Mouse (Mus musculus) spleen, adult 2 months (tissue): ENCODE measurements around the gene E030018B13Rik. TPM values are rescaled to one million over a fixed set of nuclear protein-coding genes. Genes with fewer than 3 reads are reported as not detected.
A peak's percentile ranks its signal among the peaks of the same experiment; 100 is the strongest.

Experiments
- DNase-seq, 2 experiments: peaks; one replicate each; pipeline versions ENCODE4 v3.0.0 to v3.0.0-alpha.2; 2012 to 2021; ENCODE audit warnings: low spot score in 2 of 2, low read depth in 1 of 2
- H3K27ac ChIP-seq: fragments of 200-500 bp; 2 replicates; pipeline ENCODE4 v1.5.1; 2012; ENCODE audit warnings: low read length, inconsistent platforms; ENCODE audit not compliant: insufficient read depth
- H3K27me3 ChIP-seq: fragments of 200-500 bp; 2 replicates; pipeline ENCODE4 v1.6.1; 2012; ENCODE audit warnings: mild to moderate bottlenecking, moderate library complexity, low read length, inconsistent platforms; ENCODE audit not compliant: control insufficient read depth, insufficient read depth
- H3K36me3 ChIP-seq: fragments of 200-500 bp; 2 replicates; pipeline ENCODE4 v1.6.1; 2012; ENCODE audit warnings: mild to moderate bottlenecking, low read length, inconsistent platforms; ENCODE audit not compliant: control insufficient read depth, insufficient read depth
- H3K4me1 ChIP-seq: fragments of 200-500 bp; 2 replicates; pipeline ENCODE4 v1.6.1; 2011; ENCODE audit warnings: inconsistent platforms; ENCODE audit not compliant: control insufficient read depth, insufficient read depth, insufficient read length
- H3K4me3 ChIP-seq: fragments of 200-500 bp; 2 replicates; pipeline ENCODE4 v1.5.1; 2011; ENCODE audit warnings: mild to moderate bottlenecking, inconsistent platforms; ENCODE audit not compliant: insufficient read depth, insufficient read length; ENCODE audit errors: extremely low read depth
- CTCF ChIP-seq: fragments of 200-500 bp; IDR thresholded peaks from 2 replicates; pipeline ENCODE4 v1.5.1; 2011; ENCODE audit warnings: mild to moderate bottlenecking, inconsistent platforms; ENCODE audit not compliant: insufficient read depth, insufficient read length, insufficient replicate concordance; ENCODE audit errors: extremely low read depth
- POLR2A ChIP-seq: fragments of 200-500 bp; IDR thresholded peaks from 2 replicates; pipeline ENCODE4 v1.6.1; 2011; ENCODE audit warnings: low read depth, low read length, inconsistent platforms
- WGBS: fragments of 180-500 bp; shearing (Covaris S2); methylation state at CpG from one replicate; pipeline ENCODE4 v1.1.7; 2018; 5-methylcytosine and 5-hydroxymethylcytosine counted together
- polyA plus RNA-seq: library from polyadenylated mRNA; depleted of rRNA; stranded (reverse); fragments of >200 nt; gene quantifications from 2 replicates; pipeline ENCODE4 v1.2.3, GENCODE M21; 2012

E030018B13Rik gene
- polyA plus RNA-seq, 1 experiment = not detected

GRCm38 (mm10) chr7:63913724-63914692 is 2.6 kb upstream of the E030018B13Rik start:
- DNase-seq = no peak
- H3K4me3 ChIP-seq = no peak overlapping the region
- H3K27ac ChIP-seq = peak overlapping the region; percentile 60
- no peak for TF ChIP-seq CTCF
- no peak for TF ChIP-seq POLR2A
- H3K36me3 ChIP-seq = no peaks in the 10 kb centered on the region
- H3K27me3 ChIP-seq = no peaks in the 10 kb centered on the region
- WGBS = 53% methylated on average over 10 of the region's 10 CpGs
- peaks cover 64% of the 10 kb centered on the region; the same call in 1 of the 2 replicates for H3K4me1 ChIP-seq

- Histone ChIP-seq H3K4me1 (peaks cover 73% of the 10 kb centered on the region), H3K27ac (peak overlapping the region; percentile 60), H3K4me3 (no peak overlapping the region), H3K36me3 (no peaks in the 10 kb centered on the region), H3K27me3 (no peaks in the 10 kb centered on the region)
- TF ChIP-seq CTCF (no peak), POLR2A (no peak)
- WGBS = 96% methylated on average over 2 of the region's 2 CpGs
- DNase-seq = no peak
Measured at GRCm38 (mm10) chr7:63914891-63915290, 1.8 kb upstream of the E030018B13Rik start.

- Histone ChIP-seq H3K36me3 (no peaks in the 10 kb centered on the region), H3K4me1 (peaks cover 68% of the 10 kb centered on the region), H3K27ac (0 out of 2 replicates have a peak overlapping the region, but pooled peaks have one; percentile 11), H3K4me3 (no peak overlapping the region), H3K27me3 (no peaks in the 10 kb centered on the region)
- WGBS = 55% methylated on average over 6 of the region's 6 CpGs
- TF ChIP-seq POLR2A = no peak
- TF ChIP-seq CTCF = no peak
- DNase-seq = no peak
Measured at GRCm38 (mm10) chr7:63917693-63918092, 1.0 kb downstream of the E030018B13Rik start.

GRCm38 (mm10) chr7:63918771-63919768 is 2.4 kb downstream of the E030018B13Rik start:
- no peaks in the 10 kb centered on the region for H3K27me3 ChIP-seq
- H3K4me1 ChIP-seq = peaks cover 58% of the 10 kb centered on the region
- H3K36me3 ChIP-seq = no peaks in the 10 kb centered on the region
- WGBS = 69% methylated on average over 12 of the region's 12 CpGs
- no peak overlapping the region for H3K4me3 ChIP-seq
- H3K27ac ChIP-seq = peak overlapping the region; percentile 23
- DNase-seq = no peak
- TF ChIP-seq POLR2A (no peak), CTCF (no peak)

- WGBS = 19% methylated on average over 8 of the region's 8 CpGs
- peak overlapping the region; percentile 70 for H3K27ac ChIP-seq
- no peak overlapping the region; the same call in 1 of the 2 replicates for H3K4me3 ChIP-seq
- peaks cover 59% of the 10 kb centered on the region for H3K4me1 ChIP-seq
- H3K27me3 ChIP-seq = no peaks in the 10 kb centered on the region
- no peaks in the 10 kb centered on the region for H3K36me3 ChIP-seq
- TF ChIP-seq POLR2A (no peak), CTCF (no peak)
- no peak for DNase-seq
Measured at GRCm38 (mm10) chr7:63921909-63922562, 5.4 kb downstream of the E030018B13Rik start.

GRCm38 (mm10) chr7:63922571-63922970 is 5.9 kb downstream of the E030018B13Rik start:
- peaks cover 62% of the 10 kb centered on the region for H3K4me1 ChIP-seq
- no peak overlapping the region for H3K4me3 ChIP-seq
- H3K27ac ChIP-seq = peak overlapping the region; percentile 70
- no peaks in the 10 kb centered on the region for H3K36me3 ChIP-seq
- WGBS = 49% methylated on average over 2 of the region's 2 CpGs
- H3K27me3 ChIP-seq = no peaks in the 10 kb centered on the region
- DNase-seq = no peak
- TF ChIP-seq POLR2A = no peak
- TF ChIP-seq CTCF = no peak
